Mouse (Mus musculus): Measurements from ENCODE around the gene Fam89a. TPM values are rescaled to one million over a fixed set of nuclear protein-coding genes. Genes with fewer than 3 reads are reported as not detected.

Gene Fam89a
- polyA plus RNA-seq, 1 experiment from 2014 or later, result 3.7 TPM

GRCm38 (mm10) chr8:124755481-124755880, 3.8 kb upstream of the Fam89a start:
- Histone ChIP-seq H3K27me3 (ENCODE audit: insufficient read depth, low read length) (peaks cover 20% of the 10 kb centered on the region), H3K9ac (replicated peaks) (no peak overlapping the region), H3K9me3 (ENCODE audit: low read length) (no peaks in the 10 kb centered on the region), H3K4me2 (ENCODE audit: low read depth, low read length) (0 out of 2 replicates have a peak overlapping the region, but pooled peaks have one; percentile 3), H3K36me3 (replicated peaks; ENCODE audit: insufficient read depth, low read length) (no peaks in the 10 kb centered on the region), H3K27ac (ENCODE audit: low read depth) (peak overlapping the region; percentile 69; the same call in 1 of the 2 replicates), H3K4me1 (ENCODE audit: insufficient read depth) (peaks cover 16% of the 10 kb centered on the region), H3K4me3 (ENCODE audit: low read depth, low read length) (no peak overlapping the region)
- DNase-seq, result no peak
- TF ChIP-seq EP300 (IDR thresholded peaks at IDR 0.05; ENCODE audit: low read depth), result no peak
- no peak for TF ChIP-seq CTCF (IDR thresholded peaks at IDR 0.05; ENCODE audit: low read depth)
- ATAC-seq, result peak; percentile 51; the same call in 1 of the 2 replicates
- 61% methylated on average over 8 of the region's 8 CpGs for WGBS (ENCODE audit: insufficient replicate concordance)

GRCm38 (mm10) chr8:124754792-124755190, 3.2 kb upstream of the Fam89a start:
- DNase-seq, result no peak
- H3K9me3 ChIP-seq (ENCODE audit: low read length), result no peaks in the 10 kb centered on the region
- no peak for ATAC-seq
- peak overlapping the region; percentile 69 for H3K27ac ChIP-seq (ENCODE audit: low read depth)
- H3K4me3 ChIP-seq (ENCODE audit: low read depth, low read length), result no peak overlapping the region
- H3K4me2 ChIP-seq (ENCODE audit: low read depth, low read length), result no peak overlapping the region
- WGBS (ENCODE audit: insufficient replicate concordance), result 30% methylated on average over 4 of the region's 4 CpGs
- H3K36me3 ChIP-seq (replicated peaks; ENCODE audit: insufficient read depth, low read length), result no peaks in the 10 kb centered on the region
- H3K9ac ChIP-seq (replicated peaks), result no peak overlapping the region
- H3K4me1 ChIP-seq (ENCODE audit: insufficient read depth), result peaks cover 16% of the 10 kb centered on the region
- TF ChIP-seq CTCF (IDR thresholded peaks at IDR 0.05; ENCODE audit: low read depth) (no peak), EP300 (IDR thresholded peaks at IDR 0.05; ENCODE audit: low read depth) (no peak)
- H3K27me3 ChIP-seq (ENCODE audit: insufficient read depth, low read length), result peaks cover 27% of the 10 kb centered on the region

- H3K9me3 ChIP-seq (ENCODE audit: low read length), result no peaks in the 10 kb centered on the region
- peak overlapping the region; percentile 69 for H3K27ac ChIP-seq (ENCODE audit: low read depth)
- ATAC-seq, result peak; percentile 34; the same call in 1 of the 2 replicates
- peaks cover 29% of the 10 kb centered on the region for H3K27me3 ChIP-seq (ENCODE audit: insufficient read depth, low read length)
- WGBS (ENCODE audit: insufficient replicate concordance), result 22% methylated on average over 11 of the region's 11 CpGs
- H3K4me2 ChIP-seq (ENCODE audit: low read depth, low read length), result no peak overlapping the region
- peaks cover 16% of the 10 kb centered on the region for H3K4me1 ChIP-seq (ENCODE audit: insufficient read depth)
- TF ChIP-seq EP300 (IDR thresholded peaks at IDR 0.05; ENCODE audit: low read depth) (no peak), CTCF (IDR thresholded peaks at IDR 0.05; ENCODE audit: low read depth) (no peak)
- no peak overlapping the region for H3K9ac ChIP-seq (replicated peaks)
- no peaks in the 10 kb centered on the region for H3K36me3 ChIP-seq (replicated peaks; ENCODE audit: insufficient read depth, low read length)
- H3K4me3 ChIP-seq (ENCODE audit: low read depth, low read length), result no peak overlapping the region
- no peak for DNase-seq
These were observed 2.6 kb upstream of the Fam89a start for GRCm38 (mm10) chr8:124754101-124754791.

- Histone ChIP-seq H3K36me3 (replicated peaks; ENCODE audit: insufficient read depth, low read length) (no peaks in the 10 kb centered on the region), H3K27me3 (ENCODE audit: insufficient read depth, low read length) (peaks cover 29% of the 10 kb centered on the region), H3K4me2 (ENCODE audit: low read depth, low read length) (no peak overlapping the region; the same call in 1 of the 2 replicates), H3K4me3 (ENCODE audit: low read depth, low read length) (no peak overlapping the region), H3K9me3 (ENCODE audit: low read length) (no peaks in the 10 kb centered on the region), H3K27ac (ENCODE audit: low read depth) (no peak overlapping the region), H3K4me1 (ENCODE audit: insufficient read depth) (peaks cover 16% of the 10 kb centered on the region), H3K9ac (replicated peaks) (no peak overlapping the region)
- 36% methylated on average over 21 of the region's 21 CpGs for WGBS (ENCODE audit: insufficient replicate concordance)
- no peak for TF ChIP-seq EP300 (IDR thresholded peaks at IDR 0.05; ENCODE audit: low read depth)
- TF ChIP-seq CTCF (IDR thresholded peaks at IDR 0.05; ENCODE audit: low read depth), result no peak
- DNase-seq, result no peak
- ATAC-seq, result no peak
These were observed 762 bp upstream of the Fam89a start for GRCm38 (mm10) chr8:124752325-124752862.

GRCm38 (mm10) chr8:124751191-124751590, 441 bp downstream of the Fam89a start:
- H3K27ac ChIP-seq (ENCODE audit: low read depth), result no peak overlapping the region; the same call in 1 of the 2 replicates
- H3K4me1 ChIP-seq (ENCODE audit: insufficient read depth), result peaks cover 21% of the 10 kb centered on the region
- H3K4me2 ChIP-seq (ENCODE audit: low read depth, low read length), result peak overlapping the region; percentile 87
- peak; percentile 12; the same call in 1 of the 2 replicates for ATAC-seq
- TF ChIP-seq EP300 (IDR thresholded peaks at IDR 0.05; ENCODE audit: low read depth), result no peak
- TF ChIP-seq CTCF (IDR thresholded peaks at IDR 0.05; ENCODE audit: low read depth), result no peak
- no peaks in the 10 kb centered on the region for H3K36me3 ChIP-seq (replicated peaks; ENCODE audit: insufficient read depth, low read length)
- no peaks in the 10 kb centered on the region for H3K9me3 ChIP-seq (ENCODE audit: low read length)
- H3K4me3 ChIP-seq (ENCODE audit: low read depth, low read length), result peak overlapping the region; percentile 60
- H3K27me3 ChIP-seq (ENCODE audit: insufficient read depth, low read length), result peaks cover 29% of the 10 kb centered on the region
- peak; percentile 28 for DNase-seq
- peak overlapping the region; percentile 42 for H3K9ac ChIP-seq (replicated peaks)
- under 1% methylated on average over 31 of the region's 31 CpGs for WGBS (ENCODE audit: insufficient replicate concordance)

- Histone ChIP-seq H3K4me1 (ENCODE audit: insufficient read depth) (peaks cover 24% of the 10 kb centered on the region), H3K4me2 (ENCODE audit: low read depth, low read length) (no peak overlapping the region), H3K9me3 (ENCODE audit: low read length) (no peaks in the 10 kb centered on the region), H3K4me3 (ENCODE audit: low read depth, low read length) (no peak overlapping the region), H3K27me3 (ENCODE audit: insufficient read depth, low read length) (peaks cover 19% of the 10 kb centered on the region), H3K9ac (replicated peaks) (no peak overlapping the region), H3K36me3 (replicated peaks; ENCODE audit: insufficient read depth, low read length) (no peaks in the 10 kb centered on the region), H3K27ac (ENCODE audit: low read depth) (no peak overlapping the region)
- DNase-seq (no peak), ATAC-seq (peak; percentile 22; the same call in 1 of the 2 replicates)
- TF ChIP-seq EP300 (IDR thresholded peaks at IDR 0.05; ENCODE audit: low read depth), result no peak
- no peak for TF ChIP-seq CTCF (IDR thresholded peaks at IDR 0.05; ENCODE audit: low read depth)
- 58% methylated on average over 13 of the region's 13 CpGs for WGBS (ENCODE audit: insufficient replicate concordance)
These were observed 5.0 kb downstream of the Fam89a start for GRCm38 (mm10) chr8:124746661-124747060.
